Mouse (Mus musculus): ENCODE data around the gene Fbxl21. TPM values are rescaled to one million over a fixed set of nuclear protein-coding genes. Genes with fewer than 3 reads are reported as not detected.

Gene Fbxl21
- polyA plus RNA-seq, 1 experiment from 2014 or later: 1.7 TPM

GRCm38 (mm10) chr13:56513595-56513994 lies 8.7 kb upstream of the Fbxl21 start:
- DNase-seq (peak; percentile 7), ATAC-seq (ENCODE audit: insufficient read depth) (no peak)
- no peak overlapping the region for H3K4me3 ChIP-seq (ENCODE audit: low read depth, low read length)

GRCm38 (mm10) chr13:56516311-56516710 lies 6.0 kb upstream of the Fbxl21 start:
- H3K9ac ChIP-seq: no peak overlapping the region
- no peak for ATAC-seq (ENCODE audit: insufficient read depth)
- 50% methylated on average over 4 of the region's 4 CpGs for WGBS
- no peaks in the 10 kb centered on the region for H3K4me1 ChIP-seq (ENCODE audit: insufficient read depth)
- H3K27ac ChIP-seq (ENCODE audit: low read depth): no peak overlapping the region
- no peaks in the 10 kb centered on the region for H3K9me3 ChIP-seq (ENCODE audit: low read depth, low read length)
- H3K27me3 ChIP-seq (ENCODE audit: insufficient read depth, low read length): no peaks in the 10 kb centered on the region
- H3K4me2 ChIP-seq: no peak overlapping the region
- no peaks in the 10 kb centered on the region for H3K36me3 ChIP-seq (ENCODE audit: insufficient read depth)
- peak; percentile 15 for DNase-seq
- no peak overlapping the region for H3K4me3 ChIP-seq (ENCODE audit: low read depth, low read length)
- no peak for TF ChIP-seq CTCF (IDR thresholded peaks at IDR 0.05; ENCODE audit: low read depth)

More at GRCm38 (mm10) chr13:56513595-56513994, 8.7 kb upstream of the Fbxl21 start:
- H3K27ac ChIP-seq (ENCODE audit: low read depth): no peak overlapping the region
- no peaks in the 10 kb centered on the region for H3K9me3 ChIP-seq (ENCODE audit: low read depth, low read length)
- no peaks in the 10 kb centered on the region for H3K36me3 ChIP-seq (ENCODE audit: insufficient read depth)
- TF ChIP-seq CTCF (IDR thresholded peaks at IDR 0.05; ENCODE audit: low read depth): no peak
- no peaks in the 10 kb centered on the region for H3K4me1 ChIP-seq (ENCODE audit: insufficient read depth)
- H3K4me2 ChIP-seq: no peak overlapping the region
- no peaks in the 10 kb centered on the region for H3K27me3 ChIP-seq (ENCODE audit: insufficient read depth, low read length)
- H3K9ac ChIP-seq: no peak overlapping the region

DNA sequence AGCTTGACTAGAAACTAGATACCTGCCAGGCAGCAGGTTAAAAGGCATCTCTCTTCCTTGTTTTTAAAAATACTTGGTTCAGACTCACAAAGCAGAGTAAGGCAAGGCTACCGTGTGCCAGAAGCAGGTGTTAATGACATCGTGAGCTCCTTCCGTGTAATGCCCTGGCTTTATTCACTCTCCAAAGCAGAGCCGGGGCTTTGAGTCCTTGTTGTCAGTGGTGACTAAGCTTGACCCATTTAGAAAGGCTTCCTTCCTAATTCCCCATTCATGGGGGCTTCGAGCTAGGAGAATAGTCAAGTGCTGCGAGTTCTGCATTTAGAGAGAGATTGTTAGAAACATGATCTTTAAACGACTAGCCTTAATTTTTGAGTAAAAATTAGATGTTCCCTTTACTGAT lies 5.5 kb upstream of the Fbxl21 start:
- Histone ChIP-seq H3K27me3 (ENCODE audit: insufficient read depth, low read length) (no peaks in the 10 kb centered on the region), H3K27ac (ENCODE audit: low read depth) (no peak overlapping the region), H3K4me2 (no peak overlapping the region), H3K4me1 (ENCODE audit: insufficient read depth) (no peaks in the 10 kb centered on the region), H3K9ac (no peak overlapping the region), H3K9me3 (ENCODE audit: low read depth, low read length) (no peaks in the 10 kb centered on the region), H3K36me3 (ENCODE audit: insufficient read depth) (no peaks in the 10 kb centered on the region), H3K4me3 (ENCODE audit: low read depth, low read length) (no peak overlapping the region)
- TF ChIP-seq CTCF (IDR thresholded peaks at IDR 0.05; ENCODE audit: low read depth): no peak
- ATAC-seq (ENCODE audit: insufficient read depth) (no peak), DNase-seq (no peak)
- WGBS: 49% methylated on average over 7 of the region's 7 CpGs

GRCm38 (mm10) chr13:56522821-56523167 lies 522 bp downstream of the Fbxl21 start:
- Histone ChIP-seq H3K27ac (ENCODE audit: low read depth) (no peak overlapping the region), H3K36me3 (ENCODE audit: insufficient read depth) (no peaks in the 10 kb centered on the region), H3K4me1 (ENCODE audit: insufficient read depth) (no peaks in the 10 kb centered on the region), H3K9ac (peak overlapping the region; percentile 62), H3K4me3 (ENCODE audit: low read depth, low read length) (peak overlapping the region; percentile 65), H3K9me3 (ENCODE audit: low read depth, low read length) (no peaks in the 10 kb centered on the region), H3K27me3 (ENCODE audit: insufficient read depth, low read length) (no peaks in the 10 kb centered on the region), H3K4me2 (peak overlapping the region; percentile 92)
- 5% methylated on average over 8 of the region's 8 CpGs for WGBS
- no peak for TF ChIP-seq CTCF (IDR thresholded peaks at IDR 0.05; ENCODE audit: low read depth)
- DNase-seq (peak; percentile 13), ATAC-seq (ENCODE audit: insufficient read depth) (peak; percentile 29; the same call in 1 of the 2 replicates)

GRCm38 (mm10) chr13:56526871-56527270 lies 4.6 kb downstream of the Fbxl21 start:
- no peak for DNase-seq
- no peak for TF ChIP-seq CTCF (IDR thresholded peaks at IDR 0.05; ENCODE audit: low read depth)
- 55% methylated on average over 12 of the region's 12 CpGs for WGBS

DNA sequence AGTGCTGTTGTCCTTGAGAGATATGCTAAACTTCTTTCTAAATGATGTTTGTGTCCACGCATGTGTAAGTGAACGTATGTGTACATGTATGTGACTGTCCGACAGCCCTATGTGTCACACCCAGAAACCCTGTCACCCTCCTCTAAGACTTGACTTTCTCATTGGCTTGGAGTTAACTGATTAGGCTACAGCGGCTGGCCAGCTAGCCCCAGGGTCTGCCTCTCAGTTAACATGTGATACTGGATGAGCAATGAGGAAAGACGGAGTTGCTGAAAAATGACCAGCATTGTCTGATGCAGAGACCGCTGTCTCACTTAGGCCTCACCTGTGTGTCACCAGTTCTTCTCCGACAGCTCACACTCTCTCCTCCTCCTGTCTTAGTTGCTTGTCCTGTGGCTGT lies 5.6 kb downstream of the Fbxl21 start:
- Histone ChIP-seq H3K27ac (ENCODE audit: low read depth) (no peak overlapping the region), H3K4me3 (ENCODE audit: low read depth, low read length) (no peak overlapping the region), H3K36me3 (ENCODE audit: insufficient read depth) (no peaks in the 10 kb centered on the region), H3K4me2 (no peak overlapping the region), H3K27me3 (ENCODE audit: insufficient read depth, low read length) (no peaks in the 10 kb centered on the region), H3K9me3 (ENCODE audit: low read depth, low read length) (no peaks in the 10 kb centered on the region), H3K9ac (no peak overlapping the region), H3K4me1 (ENCODE audit: insufficient read depth) (no peaks in the 10 kb centered on the region)
- DNase-seq (no peak), ATAC-seq (ENCODE audit: insufficient read depth) (no peak)
- 83% methylated on average over 7 of the region's 7 CpGs for WGBS
- no peak for TF ChIP-seq CTCF (IDR thresholded peaks at IDR 0.05; ENCODE audit: low read depth)

More at GRCm38 (mm10) chr13:56526871-56527270, 4.6 kb downstream of the Fbxl21 start:
- Histone ChIP-seq H3K27me3 (ENCODE audit: insufficient read depth, low read length) (no peaks in the 10 kb centered on the region), H3K4me2 (no peak overlapping the region), H3K27ac (ENCODE audit: low read depth) (no peak overlapping the region), H3K4me3 (ENCODE audit: low read depth, low read length) (no peak overlapping the region), H3K4me1 (ENCODE audit: insufficient read depth) (no peaks in the 10 kb centered on the region), H3K9ac (no peak overlapping the region), H3K9me3 (ENCODE audit: low read depth, low read length) (no peaks in the 10 kb centered on the region), H3K36me3 (ENCODE audit: insufficient read depth) (no peaks in the 10 kb centered on the region)
- no peak for ATAC-seq (ENCODE audit: insufficient read depth)

GRCm38 (mm10) chr13:56528281-56528680 lies 6.0 kb downstream of the Fbxl21 start:
- H3K9me3 ChIP-seq (ENCODE audit: low read depth, low read length): no peaks in the 10 kb centered on the region
- H3K4me3 ChIP-seq (ENCODE audit: low read depth, low read length): no peak overlapping the region
- no peak overlapping the region for H3K9ac ChIP-seq
- no peak for ATAC-seq (ENCODE audit: insufficient read depth)
- H3K27me3 ChIP-seq (ENCODE audit: insufficient read depth, low read length): no peaks in the 10 kb centered on the region
- no peak for DNase-seq
- H3K36me3 ChIP-seq (ENCODE audit: insufficient read depth): no peaks in the 10 kb centered on the region
- no peak overlapping the region for H3K4me2 ChIP-seq
- WGBS: 87% methylated on average over 11 of the region's 11 CpGs
- H3K27ac ChIP-seq (ENCODE audit: low read depth): no peak overlapping the region
- TF ChIP-seq CTCF (IDR thresholded peaks at IDR 0.05; ENCODE audit: low read depth): no peak
- H3K4me1 ChIP-seq (ENCODE audit: insufficient read depth): no peaks in the 10 kb centered on the region

DNA sequence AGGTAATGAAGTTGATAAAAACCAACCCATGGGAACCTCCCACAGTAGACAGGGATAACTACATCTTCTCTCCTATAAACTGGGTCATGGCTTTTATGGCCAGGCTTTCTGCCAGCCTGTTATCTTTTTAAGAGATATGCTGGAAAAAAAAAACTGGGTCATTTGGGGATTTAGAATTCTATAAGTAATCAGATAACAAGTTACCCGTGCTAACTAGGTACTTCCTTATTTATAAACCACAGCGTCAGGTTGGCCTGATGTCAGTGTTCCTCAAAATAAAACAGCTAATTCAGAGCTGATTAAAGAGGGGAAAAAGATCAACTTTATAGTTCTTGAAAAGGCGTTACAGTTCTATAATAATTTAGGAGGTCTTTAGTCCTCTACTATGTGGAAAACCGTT lies 6.8 kb downstream of the Fbxl21 start:
- WGBS: 68% methylated on average over 4 of the region's 4 CpGs
- no peak for TF ChIP-seq CTCF (IDR thresholded peaks at IDR 0.05; ENCODE audit: low read depth)

More for the DNA sequence above, 6.8 kb downstream of the Fbxl21 start:
- Histone ChIP-seq H3K4me3 (ENCODE audit: low read depth, low read length) (no peak overlapping the region), H3K27ac (ENCODE audit: low read depth) (no peak overlapping the region), H3K4me1 (ENCODE audit: insufficient read depth) (no peaks in the 10 kb centered on the region), H3K9ac (no peak overlapping the region), H3K27me3 (ENCODE audit: insufficient read depth, low read length) (no peaks in the 10 kb centered on the region), H3K4me2 (no peak overlapping the region), H3K9me3 (ENCODE audit: low read depth, low read length) (peaks cover 5% of the 10 kb centered on the region; the same call in 1 of the 2 replicates), H3K36me3 (ENCODE audit: insufficient read depth) (no peaks in the 10 kb centered on the region)
- ATAC-seq (ENCODE audit: insufficient read depth) (no peak), DNase-seq (no peak)
